Mouse (Mus musculus) frontal cortex, postnatal 36 days (tissue): ENCODE data around the gene Depdc1a.
"Not testable (repeated sequence)": the region's sequence is repeated elsewhere in the genome, so short reads cannot be mapped to it uniquely, and the experiment has no call there.

ENCODE experiments used
- DNase-seq, 2 experiments: peaks; one replicate each; pipeline ENCODE4 v3.0.0; 2022; ENCODE audit warnings: low spot score in 2 of 2

Gene Depdc1a

GRCm38 (mm10) chr3:159495243-159495801 is at the start of gene Depdc1a:
TSS of gene Depdc1a (plus strand) at chr3:159495433.
- DNase-seq: peak; percentile 86 to 91

GRCm38 (mm10) chr3:159470059-159470458 is 25.2 kb upstream of the Depdc1a start:
- no peak for DNase-seq

- DNase-seq: no peak
Observed at GRCm38 (mm10) chr3:159475465-159475864, 19.8 kb upstream of the Depdc1a start.

GRCm38 (mm10) chr3:159477250-159477962 is 17.8 kb upstream of the Depdc1a start:
- DNase-seq: no peak

- DNase-seq: not testable (repeated sequence)
Observed at GRCm38 (mm10) chr3:159494709-159495108, 524 bp upstream of the Depdc1a start.

GRCm38 (mm10) chr3:159508899-159509298 is 13.7 kb downstream of the Depdc1a start:
- DNase-seq: no peak

- DNase-seq: no peak
Observed at GRCm38 (mm10) chr3:159528563-159528962, 33.3 kb downstream of the Depdc1a start.

- DNase-seq: peak; percentile 5 to 32
Observed at GRCm38 (mm10) chr3:159548303-159548702, 53.1 kb downstream of the Depdc1a start.

GRCm38 (mm10) chr3:159550224-159550623 is 55.0 kb downstream of the Depdc1a start:
- DNase-seq: no peak
